Mouse (Mus musculus) B cell, adult 62 days (primary cell): ENCODE measurements around the gene Vps37d. TPM values are rescaled to one million over a fixed set of nuclear protein-coding genes. Genes with fewer than 3 reads are reported as not detected.

ENCODE experiments used
- total RNA-seq: library from RNA; stranded (reverse); gene quantifications from 4 replicates; pipeline ENCODE4 v1.2.4, GENCODE M21; 2023

Vps37d gene
- 0.50 to 0.95 TPM (median 0.61 TPM) in 3 of 4 replicates, not detected in the other for total RNA-seq

GRCm38 (mm10) chr5:135077564-135078481 lies at the start of gene Vps37d:
Vps37d (minus strand) TSS chr5:135078266.

GRCm38 (mm10) chr5:135089653-135090052 lies 11.6 kb upstream of the Vps37d start, which contains the start of gene Mlxipl:
Mlxipl (plus strand) TSS chr5:135089890.

GRCm38 (mm10) chr5:135064909-135065446 lies 13.1 kb downstream of the Vps37d start, which contains the start of gene Bud23:
Bud23 (minus strand) TSS chr5:135064959.

GRCm38 (mm10) chr5:135063629-135064381 lies 14.3 kb downstream of the Vps37d start, which contains the start of gene Dnajc30:
Dnajc30 (plus strand) TSS chr5:135064202.

GRCm38 (mm10) chr5:135023344-135024173 lies 54.5 kb downstream of the Vps37d start, which contains the start of gene Stx1a:
Stx1a (plus strand) TSS chr5:135023482.

Other genes with a start within 250 kb of the Vps37d start
- gene Tmem270, start 171.5 kb downstream of the Vps37d start, total RNA-seq: not detected in 4 replicates
- not detected in 4 replicates for gene Cldn13, start 162.7 kb downstream of the Vps37d start, total RNA-seq
- 1.4 to 3.3 TPM (median 2.4 TPM) in 4 replicates for gene Mettl27, start 145.9 kb downstream of the Vps37d start, total RNA-seq
- gene Cldn4, start 131.3 kb downstream of the Vps37d start, total RNA-seq: not detected in 4 replicates
- gene Cldn3, start 92.1 kb downstream of the Vps37d start, total RNA-seq: not detected in 4 replicates
- gene Abhd11, start 69.1 kb downstream of the Vps37d start, total RNA-seq: 34.9 to 40.6 TPM (median 35.5 TPM) in 4 replicates
- gene Stx1a, start 54.8 kb downstream of the Vps37d start, total RNA-seq: 2.8 to 4.7 TPM (median 3.7 TPM) in 4 replicates
- gene Dnajc30, start 14.1 kb downstream of the Vps37d start, total RNA-seq: 17.3 to 20.2 TPM (median 19.1 TPM) in 4 replicates
- 96.5 to 129 TPM (median 120 TPM) in 4 replicates for gene Bud23, start 13.3 kb downstream of the Vps37d start, total RNA-seq
- gene Mlxipl, start 11.6 kb upstream of the Vps37d start, total RNA-seq: not detected in 4 replicates
- 14.3 to 17.0 TPM (median 15.3 TPM) in 4 replicates for gene Tbl2, start 71.4 kb upstream of the Vps37d start, total RNA-seq
- 72.8 to 88.8 TPM (median 76.4 TPM) in 4 replicates for gene Bcl7b, start 90.0 kb upstream of the Vps37d start, total RNA-seq
- 104 to 115 TPM (median 110 TPM) in 4 replicates for gene Baz1b, start 109.0 kb upstream of the Vps37d start, total RNA-seq
- gene Fzd9, start 173.0 kb upstream of the Vps37d start, total RNA-seq: 0.24 to 0.67 TPM (median 0.45 TPM) in 4 replicates